Mouse (Mus musculus): ENCODE measurements around the gene Tex19.2. TPM values are rescaled to one million over a fixed set of nuclear protein-coding genes. Genes with fewer than 3 reads are reported as not detected.
"Not testable (repeated sequence)": the region's sequence is repeated elsewhere in the genome, so short reads cannot be mapped to it uniquely, and the experiment has no call there.

The Tex19.2 gene
- total and polyA plus RNA-seq, 3 experiments, result 7.4 to 17.1 (median 8.0) TPM

- DNase-seq (ENCODE audit: low spot score) (no peak), ATAC-seq (ENCODE audit: extremely low read depth, insufficient number of reproducible peaks, low FRiP score, poor library complexity, severe bottlenecking) (no peak)
- Histone ChIP-seq H3K27me3 (ENCODE audit: insufficient read depth, low read length) (peaks cover 22% of the 10 kb centered on the region), H3K4me1 (ENCODE audit: insufficient read depth, low read depth, low read length) (peaks cover 7% of the 10 kb centered on the region), H3K36me3 (replicated peaks) (no peaks in the 10 kb centered on the region), H3K9me3 (replicated peaks) (no peaks in the 10 kb centered on the region), H3K4me3 (ENCODE audit: low read depth, low read length) (no peak overlapping the region)
- no peak for TF ChIP-seq CTCF (IDR thresholded peaks at IDR 0.05; ENCODE audit: low read depth, low read length)
- no peak for TF ChIP-seq GATA1 (IDR thresholded peaks at IDR 0.05; ENCODE audit: borderline replicate concordance, low read length)
- no peak for TF ChIP-seq TAL1 (conservative IDR thresholded peaks at IDR 0.05; ENCODE audit: low read depth, low read length)
- TF ChIP-seq GATA2 (IDR thresholded peaks at IDR 0.05; ENCODE audit: borderline replicate concordance, low read depth, low read length), result no peak
- no peak for TF ChIP-seq POLR2AphosphoS5 (IDR thresholded peaks at IDR 0.05; ENCODE audit: insufficient replicate concordance, low read depth, low read length)
These were observed 36.2 kb downstream of the Tex19.2 start for GRCm38 (mm10) chr11:121082250-121082649.

- no peak for ATAC-seq (ENCODE audit: extremely low read depth, insufficient number of reproducible peaks, low FRiP score, poor library complexity, severe bottlenecking)
- Histone ChIP-seq H3K4me3 (ENCODE audit: low read depth, low read length) (no peak within 1 kb of the TSS), H3K27me3 (ENCODE audit: insufficient read depth, low read length) (peaks cover 19% of the 10 kb centered on the region), H3K9me3 (replicated peaks) (no peaks in the 10 kb centered on the region), H3K4me1 (ENCODE audit: insufficient read depth, low read depth, low read length) (peaks cover 7% of the 10 kb centered on the region), H3K36me3 (replicated peaks) (no peaks in the 10 kb centered on the region)
- no peak for DNase-seq (ENCODE audit: low spot score)
- no peak for TF ChIP-seq TAL1 (conservative IDR thresholded peaks at IDR 0.05; ENCODE audit: low read depth, low read length)
These were observed 37.4 kb downstream of the Tex19.2 start, which contains the start of gene Sectm1a for GRCm38 (mm10) chr11:121081120-121081519. Sectm1a (minus strand) TSS chr11:121081220.

DNA sequence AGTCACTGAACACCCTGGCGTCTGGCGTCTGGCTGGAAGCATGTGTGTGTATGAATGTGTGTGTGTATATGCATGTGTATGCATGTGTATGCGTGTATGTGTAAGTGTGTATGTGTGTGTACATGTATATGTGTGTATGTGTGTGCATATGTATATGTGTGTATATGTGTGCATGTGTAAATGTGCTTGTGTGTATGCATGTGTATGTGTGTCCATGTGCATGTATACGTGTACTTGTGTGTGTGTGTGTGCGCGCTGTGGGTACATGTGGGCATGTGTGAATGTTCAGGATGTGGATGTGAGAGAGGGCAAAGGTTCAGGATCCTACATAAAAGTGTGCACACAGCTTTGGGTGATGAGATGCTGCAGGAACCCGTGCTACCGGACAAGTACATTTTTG lies 38.1 kb downstream of the Tex19.2 start:
- no peak overlapping the region for H3K4me3 ChIP-seq (ENCODE audit: low read depth, low read length)
- peaks cover 22% of the 10 kb centered on the region for H3K27me3 ChIP-seq (ENCODE audit: insufficient read depth, low read length)
- ATAC-seq (ENCODE audit: extremely low read depth, insufficient number of reproducible peaks, low FRiP score, poor library complexity, severe bottlenecking), result no peak
- TF ChIP-seq GATA2 (IDR thresholded peaks at IDR 0.05; ENCODE audit: borderline replicate concordance, low read depth, low read length) (no peak), POLR2AphosphoS5 (IDR thresholded peaks at IDR 0.05; ENCODE audit: insufficient replicate concordance, low read depth, low read length) (no peak), TAL1 (conservative IDR thresholded peaks at IDR 0.05; ENCODE audit: low read depth, low read length) (no peak), CTCF (IDR thresholded peaks at IDR 0.05; ENCODE audit: low read depth, low read length) (no peak), GATA1 (IDR thresholded peaks at IDR 0.05; ENCODE audit: borderline replicate concordance, low read length) (no peak)
- no peaks in the 10 kb centered on the region for H3K9me3 ChIP-seq (replicated peaks)
- no peak for DNase-seq (ENCODE audit: low spot score)
- peaks cover 7% of the 10 kb centered on the region for H3K4me1 ChIP-seq (ENCODE audit: insufficient read depth, low read depth, low read length)
- no peaks in the 10 kb centered on the region for H3K36me3 ChIP-seq (replicated peaks)

DNA sequence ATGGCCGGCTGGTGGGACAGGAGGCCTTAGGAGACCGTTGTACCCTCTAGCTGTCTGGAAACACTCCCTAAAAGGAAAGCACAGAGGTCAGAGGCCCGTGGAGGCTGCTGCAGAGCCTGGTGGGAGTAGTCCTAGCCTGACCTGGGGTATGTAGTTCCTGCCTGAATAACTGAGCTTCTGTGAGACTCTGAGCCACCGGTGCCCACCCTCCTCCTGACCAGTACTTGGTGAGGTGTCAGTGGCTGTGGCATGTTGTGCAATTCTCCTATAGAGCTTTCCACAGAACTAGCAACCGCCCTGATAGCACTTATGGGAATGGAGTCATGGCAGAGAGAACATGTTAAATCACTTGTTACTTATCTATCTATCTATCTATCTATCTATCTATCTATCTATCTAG lies 42.8 kb downstream of the Tex19.2 start:
- DNase-seq (ENCODE audit: low spot score) (no peak), ATAC-seq (ENCODE audit: extremely low read depth, insufficient number of reproducible peaks, low FRiP score, poor library complexity, severe bottlenecking) (no peak)
- TF ChIP-seq GATA2 (IDR thresholded peaks at IDR 0.05; ENCODE audit: borderline replicate concordance, low read depth, low read length), result no peak
- no peak for TF ChIP-seq TAL1 (conservative IDR thresholded peaks at IDR 0.05; ENCODE audit: low read depth, low read length)
- TF ChIP-seq POLR2AphosphoS5 (IDR thresholded peaks at IDR 0.05; ENCODE audit: insufficient replicate concordance, low read depth, low read length), result no peak
- TF ChIP-seq GATA1 (IDR thresholded peaks at IDR 0.05; ENCODE audit: borderline replicate concordance, low read length), result no peak
- no peak for TF ChIP-seq CTCF (IDR thresholded peaks at IDR 0.05; ENCODE audit: low read depth, low read length)
- no peak overlapping the region for H3K4me3 ChIP-seq (ENCODE audit: low read depth, low read length)
- H3K9me3 ChIP-seq (replicated peaks), result no peaks in the 10 kb centered on the region
- H3K36me3 ChIP-seq (replicated peaks), result no peaks in the 10 kb centered on the region
- no peaks in the 10 kb centered on the region for H3K4me1 ChIP-seq (ENCODE audit: insufficient read depth, low read depth, low read length)
- peaks cover 16% of the 10 kb centered on the region for H3K27me3 ChIP-seq (ENCODE audit: insufficient read depth, low read length)

DNA sequence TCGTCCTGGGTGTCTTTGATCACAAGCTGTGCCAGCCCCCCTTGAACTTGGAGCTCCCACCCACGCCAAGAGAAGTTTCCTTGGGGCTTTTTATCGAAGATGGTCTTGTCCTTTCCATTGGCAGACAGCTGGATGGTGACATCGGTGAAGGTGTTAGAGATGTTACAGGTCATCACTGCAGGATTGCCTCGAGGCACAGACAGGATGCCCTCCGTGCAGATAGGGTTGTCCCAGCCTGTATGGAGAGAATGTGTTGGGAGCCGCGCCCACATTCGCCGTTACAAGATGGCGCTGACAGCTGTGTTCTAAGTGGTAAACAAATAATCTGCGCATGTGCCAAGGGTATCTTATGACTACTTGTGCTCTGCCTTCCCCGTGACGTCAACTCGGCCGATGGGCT lies 48.8 kb downstream of the Tex19.2 start:
- not testable (repeated sequence) for H3K4me3 ChIP-seq (ENCODE audit: low read depth, low read length); H3K9me3 ChIP-seq (replicated peaks); H3K4me1 ChIP-seq (ENCODE audit: insufficient read depth, low read depth, low read length); H3K36me3 ChIP-seq (replicated peaks); DNase-seq (ENCODE audit: low spot score); ATAC-seq (ENCODE audit: extremely low read depth, insufficient number of reproducible peaks, low FRiP score, poor library complexity, severe bottlenecking)
- peaks cover 16% of the 10 kb centered on the region for H3K27me3 ChIP-seq (ENCODE audit: insufficient read depth, low read length)

- H3K9me3 ChIP-seq (replicated peaks), result no peaks in the 10 kb centered on the region
- ATAC-seq (ENCODE audit: extremely low read depth, insufficient number of reproducible peaks, low FRiP score, poor library complexity, severe bottlenecking), result no peak
- H3K4me3 ChIP-seq (ENCODE audit: low read depth, low read length), result no peak overlapping the region
- no peak for TF ChIP-seq POLR2AphosphoS5 (IDR thresholded peaks at IDR 0.05; ENCODE audit: insufficient replicate concordance, low read depth, low read length)
- H3K27me3 ChIP-seq (ENCODE audit: insufficient read depth, low read length), result peaks cover 25% of the 10 kb centered on the region
- peaks cover 2% of the 10 kb centered on the region for H3K4me1 ChIP-seq (ENCODE audit: insufficient read depth, low read depth, low read length)
- no peak for DNase-seq (ENCODE audit: low spot score)
- H3K36me3 ChIP-seq (replicated peaks), result no peaks in the 10 kb centered on the region
These were observed 50.6 kb downstream of the Tex19.2 start for GRCm38 (mm10) chr11:121067895-121068294.

Other genes with a start within 250 kb of the Tex19.2 start
- 4.2 and 7.0 TPM in 2 replicates for gene Ccdc57, start 185.8 kb downstream of the Tex19.2 start, total RNA-seq (2014; fragmentation: Nextera tagmentation)
- gene Ccdc57, start 185.8 kb downstream of the Tex19.2 start, total RNA-seq (2017), result 2.5 and 2.6 TPM in 2 replicates
- gene Ccdc57, start 185.8 kb downstream of the Tex19.2 start, polyA plus RNA-seq (2012), result 2.6 and 2.8 TPM in 2 replicates
- gene Slc16a3, start 170.2 kb downstream of the Tex19.2 start, total RNA-seq (2014; fragmentation: Nextera tagmentation), result 4.3 TPM in 1 of 2 replicates, not detected in the other
- gene Slc16a3, start 170.2 kb downstream of the Tex19.2 start, total RNA-seq (2017), result 10.0 and 15.5 TPM in 2 replicates
- 13.1 and 17.4 TPM in 2 replicates for gene Slc16a3, start 170.2 kb downstream of the Tex19.2 start, polyA plus RNA-seq (2012)
- 116 and 146 TPM in 2 replicates for gene Csnk1d, start 127.3 kb downstream of the Tex19.2 start, total RNA-seq (2014; fragmentation: Nextera tagmentation)
- gene Csnk1d, start 127.3 kb downstream of the Tex19.2 start, total RNA-seq (2017), result 61.2 and 73.6 TPM in 2 replicates
- gene Csnk1d, start 127.3 kb downstream of the Tex19.2 start, polyA plus RNA-seq (2012), result 195 and 227 TPM in 2 replicates
- gene Cd7, start 79.3 kb downstream of the Tex19.2 start, total RNA-seq (2014; fragmentation: Nextera tagmentation), result not detected in 2 replicates
- gene Cd7, start 79.3 kb downstream of the Tex19.2 start, total RNA-seq (2017), result not detected in 2 replicates
- gene Cd7, start 79.3 kb downstream of the Tex19.2 start, polyA plus RNA-seq (2012), result not detected in 2 replicates
- gene Sectm1b, start 55.1 kb downstream of the Tex19.2 start, total RNA-seq (2014; fragmentation: Nextera tagmentation), result not detected in 2 replicates
- gene Sectm1b, start 55.1 kb downstream of the Tex19.2 start, total RNA-seq (2017), result 0.16 and 0.23 TPM in 2 replicates
- not detected in 2 replicates for gene Sectm1b, start 55.1 kb downstream of the Tex19.2 start, polyA plus RNA-seq (2012)
- not detected in 2 replicates for gene Sectm1a, start 37.5 kb downstream of the Tex19.2 start, total RNA-seq (2014; fragmentation: Nextera tagmentation)
- gene Sectm1a, start 37.5 kb downstream of the Tex19.2 start, total RNA-seq (2017), result 0.38 TPM in 1 of 2 replicates, not detected in the other
- gene Sectm1a, start 37.5 kb downstream of the Tex19.2 start, polyA plus RNA-seq (2012), result not detected in 2 replicates
- gene Tex19.1, start 27.5 kb upstream of the Tex19.2 start, total RNA-seq (2014; fragmentation: Nextera tagmentation), result not detected in 2 replicates
- gene Tex19.1, start 27.5 kb upstream of the Tex19.2 start, total RNA-seq (2017), result not detected in 2 replicates
- gene Tex19.1, start 27.5 kb upstream of the Tex19.2 start, polyA plus RNA-seq (2012), result not detected in 2 replicates
- gene Uts2r, start 41.6 kb upstream of the Tex19.2 start, total RNA-seq (2014; fragmentation: Nextera tagmentation), result not detected in 2 replicates
- 0.05 TPM in 1 of 2 replicates, not detected in the other for gene Uts2r, start 41.6 kb upstream of the Tex19.2 start, total RNA-seq (2017)
- not detected in 2 replicates for gene Uts2r, start 41.6 kb upstream of the Tex19.2 start, polyA plus RNA-seq (2012)
- gene Hexdc, start 85.8 kb upstream of the Tex19.2 start, total RNA-seq (2014; fragmentation: Nextera tagmentation), result 3.8 and 7.2 TPM in 2 replicates
- 7.3 and 8.6 TPM in 2 replicates for gene Hexdc, start 85.8 kb upstream of the Tex19.2 start, total RNA-seq (2017)
- 3.6 and 4.9 TPM in 2 replicates for gene Hexdc, start 85.8 kb upstream of the Tex19.2 start, polyA plus RNA-seq (2012)
- gene Ogfod3, start 86.0 kb upstream of the Tex19.2 start, total RNA-seq (2014; fragmentation: Nextera tagmentation), result 6.4 and 7.7 TPM in 2 replicates
- 4.2 and 4.5 TPM in 2 replicates for gene Ogfod3, start 86.0 kb upstream of the Tex19.2 start, total RNA-seq (2017)
- gene Ogfod3, start 86.0 kb upstream of the Tex19.2 start, polyA plus RNA-seq (2012), result 5.5 and 6.7 TPM in 2 replicates
- 13.3 and 23.2 TPM in 2 replicates for gene Cybc1, start 110.6 kb upstream of the Tex19.2 start, total RNA-seq (2014; fragmentation: Nextera tagmentation)
- 38.5 and 41.5 TPM in 2 replicates for gene Cybc1, start 110.6 kb upstream of the Tex19.2 start, total RNA-seq (2017)
- 13.3 and 19.6 TPM in 2 replicates for gene Cybc1, start 110.6 kb upstream of the Tex19.2 start, polyA plus RNA-seq (2012)
- 57.4 and 72.5 TPM in 2 replicates for gene Narf, start 118.6 kb upstream of the Tex19.2 start, total RNA-seq (2014; fragmentation: Nextera tagmentation)
- 60.7 and 61.2 TPM in 2 replicates for gene Narf, start 118.6 kb upstream of the Tex19.2 start, total RNA-seq (2017)
- 3.3 and 5.5 TPM in 2 replicates for gene Narf, start 118.6 kb upstream of the Tex19.2 start, polyA plus RNA-seq (2012)
- 45.8 and 46.4 TPM in 2 replicates for gene Foxk2, start 141.3 kb upstream of the Tex19.2 start, total RNA-seq (2014; fragmentation: Nextera tagmentation)
- 25.3 and 28.6 TPM in 2 replicates for gene Foxk2, start 141.3 kb upstream of the Tex19.2 start, total RNA-seq (2017)
- gene Foxk2, start 141.3 kb upstream of the Tex19.2 start, polyA plus RNA-seq (2012), result 37.8 and 40.1 TPM in 2 replicates
- gene Wdr45b, start 235.8 kb upstream of the Tex19.2 start, total RNA-seq (2014; fragmentation: Nextera tagmentation), result 46.7 and 67.2 TPM in 2 replicates
- 36.9 and 42.0 TPM in 2 replicates for gene Wdr45b, start 235.8 kb upstream of the Tex19.2 start, total RNA-seq (2017)
- gene Wdr45b, start 235.8 kb upstream of the Tex19.2 start, polyA plus RNA-seq (2012), result 12.9 and 19.7 TPM in 2 replicates